ENCODE assay signal across 8 mouse cellular contexts in the genomic region with DNA sequence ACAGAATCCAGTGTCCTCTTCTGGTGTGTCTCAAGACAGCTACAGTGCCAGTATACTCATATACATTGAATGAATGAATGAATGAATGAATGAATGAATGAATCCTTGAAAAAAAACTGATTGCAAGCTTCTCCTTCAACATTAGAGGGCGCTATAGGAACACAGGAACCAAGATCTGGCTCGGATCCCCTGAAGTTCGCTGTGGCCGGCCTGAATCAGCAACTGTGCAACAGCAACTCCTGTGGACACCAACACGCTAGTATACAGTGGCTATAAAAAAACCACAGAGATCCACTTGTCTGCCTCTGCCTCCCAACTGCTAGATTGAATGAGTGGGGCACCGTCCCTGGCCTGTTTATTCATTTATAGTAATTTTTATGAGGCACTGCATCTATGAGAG. TPM values are rescaled to one million over a fixed set of nuclear protein-coding genes. Genes with fewer than 3 reads are reported as not detected.
DNase-seq lines count a peak whose midpoint lies in the region; ATAC-seq lines count a peak whose summit lies in the region.

No protein-coding gene starts in this region.

- no peaks in the 10 kb centered on the region for H3K36me3 ChIP-seq in midbrain, embryonic 11.5 days (ENCODE audit: control insufficient read depth, insufficient read depth, low read length)

- no peaks in the 10 kb centered on the region for H3K4me1 ChIP-seq in midbrain, embryonic 11.5 days (ENCODE audit: control insufficient read depth, insufficient read depth, low read length)

- ATAC-seq in midbrain, embryonic 11.5 days (ENCODE audit: low FRiP score): no peak

- H3K27ac ChIP-seq in midbrain, embryonic 11.5 days (ENCODE audit: low read depth, low read length): no peak overlapping the region

- 21% methylated on average over 6 of the region's 6 CpGs for WGBS in midbrain, embryonic 11.5 days

- H3K4me2 ChIP-seq in midbrain, embryonic 11.5 days: no peak overlapping the region

- no peaks in the 10 kb centered on the region for H3K27me3 ChIP-seq in midbrain, embryonic 11.5 days (ENCODE audit: control insufficient read depth, insufficient read depth, low read length)

- peak; percentile 36 to 48 for DNase-seq in cerebellum, postnatal 14 days
- DNase-seq in cerebellum, postnatal 4 days (ENCODE audit: low spot score in 2 of 2): no peak
- DNase-seq in urinary bladder, postnatal 14 days (ENCODE audit: low spot score): peak; percentile 23
- DNase-seq in urinary bladder, adult 2 months (ENCODE audit: low spot score): no peak
- peak; percentile 56 for DNase-seq in forelimb bud, embryonic 11.5 days (ENCODE audit: low read depth, low spot score)
- DNase-seq in kidney, postnatal 36 days: peak; percentile 65
- DNase-seq in midbrain, embryonic 11.5 days (ENCODE audit: low spot score, missing footprints): peak; percentile 88
- peak; percentile 5 for DNase-seq in testis, postnatal 14 days (ENCODE audit: low spot score)

- H3K9ac ChIP-seq in midbrain, embryonic 11.5 days (ENCODE audit: low read length): no peak overlapping the region

- H3K4me3 ChIP-seq in midbrain, embryonic 11.5 days (ENCODE audit: low read depth, low read length): no peak overlapping the region

- no peaks in the 10 kb centered on the region for H3K9me3 ChIP-seq in midbrain, embryonic 11.5 days (ENCODE audit: control insufficient read depth, low read length)

RNA-seq across cellular contexts. Expression of a gene that starts 6.2 kb away (rescaled TPM):
- not detected in 2 replicates for polyA plus RNA-seq in urinary bladder, adult 2 months (2012; rRNA removed)
- polyA plus RNA-seq in midbrain, embryonic 11.5 days (2014; fragmentation: Nextera tagmentation; extraction: Ambion mirVana): not detected in 2 replicates

RNA-seq across cellular contexts. Expression of a gene that starts 26.3 kb away (rescaled TPM):
- not detected in 2 replicates for polyA plus RNA-seq in urinary bladder, adult 2 months (2012; rRNA removed)
- polyA plus RNA-seq in midbrain, embryonic 11.5 days (2014; fragmentation: Nextera tagmentation; extraction: Ambion mirVana): not detected in 2 replicates

RNA-seq across cellular contexts. Expression of a gene that starts 34.5 kb away (rescaled TPM):
- polyA plus RNA-seq in urinary bladder, adult 2 months (2012; rRNA removed): not detected in 2 replicates
- 0.08 TPM in 1 of 2 replicates, not detected in the other for polyA plus RNA-seq in midbrain, embryonic 11.5 days (2014; fragmentation: Nextera tagmentation; extraction: Ambion mirVana)

Comparison
In these comparisons a context has a peak if more than half of its experiments do, and no peak if none do; other contexts are left out.
1. DNase-seq: peak in cerebellum, postnatal 14 days (2 of 2), urinary bladder, postnatal 14 days (single experiment), forelimb bud, embryonic 11.5 days (single experiment), kidney, postnatal 36 days (2 of 2), midbrain, embryonic 11.5 days (single experiment) and testis, postnatal 14 days (single experiment); none in cerebellum, postnatal 4 days (0 of 2) and urinary bladder, adult 2 months (single experiment).